Mouse (Mus musculus) ES-Bruce4 (cell line): Measurements from ENCODE around the gene Vamp2.

ENCODE experiments used
- CTCF ChIP-seq: IDR thresholded peaks from one replicate; pipeline ENCODE4 v1.8.1; 2011; ENCODE audit warnings: low read depth, low read length
- EP300 ChIP-seq: IDR thresholded peaks from 2 replicates; pipeline ENCODE4 v1.6.1; 2011; ENCODE audit warnings: low read depth, low read length; ENCODE audit not compliant: insufficient read depth
- POLR2A ChIP-seq: IDR thresholded peaks from one replicate; pipeline ENCODE4 v1.8.1; 2011; ENCODE audit warnings: low read length; ENCODE audit not compliant: insufficient read depth

GRCm38 (mm10) chr11:69073951-69074775 lies 14.1 kb upstream of the Vamp2 start:
- TF ChIP-seq CTCF, result no peak
- no peak for TF ChIP-seq EP300
- no peak for TF ChIP-seq POLR2A
